Mouse (Mus musculus) Muller cell, postnatal 12 days (primary cell): ENCODE measurements at regions not wholly inside any gene's neighbourhood (a gene's known extent, or its start where the extent isn't known, plus 50 kb on each side); places are given as distances from the start of the nearest gene placed in this dataset.

Experiments used
- DNase-seq: peaks from one replicate; pipeline ENCODE4 v3.0.0-alpha.2; 2015; ENCODE audit errors: inconsistent ontology term

DNA sequence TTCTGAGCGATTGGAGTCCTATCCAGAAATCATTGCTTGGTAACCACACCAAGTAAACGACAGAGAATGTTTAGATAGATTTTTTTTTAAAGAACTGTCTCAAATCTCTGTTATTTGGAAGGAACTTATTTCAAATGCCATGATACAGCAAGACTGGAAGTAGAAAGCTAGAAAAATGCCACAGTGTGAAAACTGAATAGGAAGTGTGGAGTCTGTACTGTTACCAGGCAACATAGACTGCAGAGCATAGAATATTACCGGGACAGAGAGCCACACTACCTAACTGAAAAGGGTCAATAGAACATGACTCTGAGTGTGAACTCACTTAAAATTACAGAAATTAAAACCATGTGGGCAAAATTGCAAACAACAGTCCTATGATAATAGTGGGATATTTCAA, 52.4 kb upstream of the Adcy1 start:
- no peak for DNase-seq

DNA sequence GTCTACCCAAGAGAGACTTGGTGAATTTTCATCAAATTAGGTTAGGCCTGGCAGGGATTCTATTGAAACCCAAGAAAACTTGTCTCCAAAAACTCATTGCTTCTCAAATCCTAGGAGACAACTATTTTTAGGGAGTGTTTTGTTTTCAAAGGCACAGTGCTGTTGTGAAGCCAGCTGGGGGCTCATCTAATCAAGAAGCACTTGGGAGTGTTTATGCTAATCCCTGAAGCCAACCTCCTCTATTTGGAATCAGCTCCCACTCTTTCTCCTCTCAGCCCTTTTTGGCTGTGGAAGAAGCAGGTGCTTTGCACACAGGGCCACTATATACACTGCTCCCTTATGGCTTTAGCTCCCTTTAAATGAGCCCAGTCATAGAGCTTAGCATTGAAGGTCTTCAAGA, 64.0 kb upstream of the Adcy1 start:
- no peak for DNase-seq

DNA sequence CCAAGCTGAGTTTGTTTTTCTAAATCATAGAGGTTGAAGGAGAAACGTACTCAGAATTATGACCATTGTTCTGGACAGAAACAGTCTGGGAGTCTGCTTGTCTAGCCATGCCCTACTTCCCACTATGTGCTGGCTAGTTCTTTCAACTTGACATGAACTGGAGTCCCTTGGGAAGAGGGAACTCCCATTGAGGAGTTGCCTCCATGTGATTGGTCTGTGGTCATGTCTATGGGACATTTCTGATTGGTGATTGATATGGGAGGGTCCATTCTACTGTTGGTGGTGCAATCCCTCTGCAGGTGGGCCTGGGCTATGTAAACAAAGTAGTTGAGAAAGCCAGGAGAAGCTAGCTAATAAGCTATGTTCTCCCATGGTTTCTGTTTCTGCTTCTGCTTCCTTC, 64.5 kb upstream of the Adcy1 start:
- DNase-seq = no peak

DNA sequence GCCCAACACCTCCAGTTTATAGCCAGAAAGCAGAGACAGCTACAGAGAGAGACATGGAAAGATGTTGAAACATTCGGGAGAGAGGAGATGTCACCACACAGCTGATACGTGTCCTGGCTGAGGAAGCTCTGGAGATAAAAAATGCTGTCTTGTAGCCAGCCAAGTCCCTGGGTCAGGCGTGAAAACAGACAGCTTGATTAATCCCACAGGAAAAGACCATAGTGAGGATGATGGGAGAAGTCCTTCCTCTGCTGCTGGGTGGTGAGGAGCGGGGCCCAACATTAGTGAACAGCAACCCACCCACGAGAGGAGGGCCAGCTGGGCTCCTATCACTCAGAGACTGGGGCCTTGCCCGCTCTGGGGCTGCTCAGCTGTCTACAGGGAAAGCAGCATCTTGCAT, 65.8 kb upstream of the Adcy1 start:
- DNase-seq = no peak

DNA sequence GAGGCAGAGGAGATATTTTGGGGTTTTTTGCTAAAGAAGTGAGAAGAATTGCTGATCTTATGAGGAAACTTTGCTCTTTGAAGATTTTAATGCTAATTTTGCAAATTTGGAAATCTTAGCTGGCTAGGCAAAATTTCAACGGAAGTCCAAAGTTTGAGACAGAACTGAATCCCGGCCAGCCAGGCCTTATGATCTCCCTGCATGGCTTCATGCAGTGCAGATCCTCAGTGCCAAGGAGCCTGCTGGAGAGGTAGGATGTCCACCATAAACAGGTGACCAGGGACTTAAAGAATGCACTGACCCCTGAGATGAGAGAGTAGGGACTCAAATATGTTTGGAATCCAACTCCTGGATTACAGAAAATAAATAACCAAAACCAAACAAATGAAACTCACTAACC, 69.6 kb upstream of the Adcy1 start:
- DNase-seq = no peak

DNA sequence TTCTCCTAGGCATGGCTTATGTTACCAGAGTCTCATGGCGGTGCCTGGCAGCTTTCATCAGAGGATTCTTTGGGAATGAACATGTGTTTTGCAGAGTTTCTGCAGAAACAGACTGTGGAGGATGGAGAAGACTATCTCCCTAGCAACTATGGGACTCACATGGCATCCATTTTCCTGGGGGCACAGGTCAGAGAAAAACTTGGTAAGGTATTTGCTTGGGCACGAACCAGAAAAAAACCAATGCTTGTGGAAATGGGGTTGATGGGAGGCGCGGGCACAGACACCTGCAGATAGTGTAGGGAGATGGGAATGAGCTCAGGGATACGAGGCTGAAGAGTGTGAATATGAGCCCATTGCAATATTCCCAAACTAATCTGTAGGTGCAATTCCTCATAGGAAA, 71.7 kb upstream of the Adcy1 start:
- no peak for DNase-seq

DNA sequence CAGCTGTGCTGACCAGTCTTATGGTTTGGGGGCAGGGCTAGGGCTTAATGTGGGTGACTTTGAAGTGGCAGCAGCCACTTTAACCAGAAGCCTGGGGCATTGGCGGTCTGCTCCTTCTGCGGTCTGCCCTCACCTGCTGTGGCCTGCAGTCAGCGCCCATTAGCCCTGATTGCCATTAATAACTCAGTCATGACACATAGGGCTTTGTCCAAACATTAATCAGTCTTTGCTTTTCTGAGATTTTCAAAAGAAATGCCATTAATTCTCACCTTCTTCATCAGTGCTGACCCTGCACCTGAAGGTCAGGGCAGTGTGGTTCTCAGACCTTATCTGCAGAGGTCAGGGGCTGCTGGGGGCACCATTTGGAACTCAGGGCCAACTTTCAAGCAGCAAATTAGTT, 72.6 kb upstream of the Adcy1 start:
- DNase-seq = peak; percentile 76

DNA sequence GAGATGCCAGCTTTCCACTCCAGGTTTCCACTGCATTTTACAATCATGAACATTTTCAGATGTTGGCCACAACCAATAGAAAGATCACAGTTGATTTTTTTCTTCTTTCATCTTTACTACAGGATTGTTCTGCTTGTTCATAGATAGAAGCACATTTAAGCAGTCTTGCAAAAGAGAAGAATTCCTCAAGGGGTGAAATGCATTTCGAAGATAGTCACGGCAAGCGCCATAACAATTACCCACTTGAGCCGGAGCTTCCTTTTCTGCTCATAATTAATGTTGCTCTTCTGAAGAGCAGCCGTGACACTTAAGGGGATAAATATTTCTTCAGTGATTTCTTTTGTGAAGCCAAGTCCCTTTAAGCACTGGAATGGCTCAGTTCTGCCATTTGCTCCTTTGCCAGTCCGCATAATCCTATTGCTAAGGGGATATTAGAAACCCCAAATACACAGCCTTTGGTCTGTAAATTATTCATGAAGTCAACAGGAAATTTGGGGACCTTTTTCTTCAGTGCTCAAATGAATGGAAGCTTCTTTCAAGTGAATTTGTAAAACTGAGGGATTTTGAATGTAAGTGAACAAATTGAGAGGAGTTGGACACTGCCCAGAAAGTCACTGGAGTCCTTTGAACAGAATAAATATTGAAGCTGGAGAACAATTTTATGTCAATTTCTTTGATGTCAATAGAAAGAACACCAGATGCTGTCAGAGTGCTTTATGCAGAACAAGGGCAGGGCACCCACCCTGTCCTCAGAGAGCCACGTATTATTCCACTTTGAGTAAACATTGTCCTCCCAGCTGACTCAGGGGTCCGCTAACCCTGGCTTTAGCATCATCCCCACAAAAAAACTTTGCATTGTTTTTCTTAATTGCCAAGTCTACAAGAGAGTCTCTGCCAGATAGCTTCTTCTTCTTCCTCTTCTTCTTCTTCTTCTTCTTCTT, 74.1 kb upstream of the Adcy1 start:
- no peak for DNase-seq

DNA sequence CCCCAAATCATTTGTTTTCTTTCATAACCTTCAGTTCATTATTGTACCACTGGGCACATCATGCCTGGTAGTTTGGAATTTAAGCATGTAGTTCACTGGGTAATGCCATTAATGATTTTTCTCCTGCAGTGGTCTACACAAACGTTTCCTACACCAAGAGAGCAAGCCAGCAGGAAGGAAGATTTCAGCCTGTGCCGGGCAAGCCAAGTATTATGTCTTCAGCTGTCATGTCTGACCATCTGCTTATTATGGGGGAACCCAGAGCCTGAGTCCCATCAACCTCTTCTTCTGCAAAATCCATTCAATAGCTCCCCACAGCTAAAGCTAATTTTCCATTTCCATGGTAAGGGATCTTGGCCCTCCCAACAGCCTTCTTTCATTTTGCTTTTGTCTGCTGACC, 75.3 kb upstream of the Adcy1 start:
- DNase-seq = no peak

DNA sequence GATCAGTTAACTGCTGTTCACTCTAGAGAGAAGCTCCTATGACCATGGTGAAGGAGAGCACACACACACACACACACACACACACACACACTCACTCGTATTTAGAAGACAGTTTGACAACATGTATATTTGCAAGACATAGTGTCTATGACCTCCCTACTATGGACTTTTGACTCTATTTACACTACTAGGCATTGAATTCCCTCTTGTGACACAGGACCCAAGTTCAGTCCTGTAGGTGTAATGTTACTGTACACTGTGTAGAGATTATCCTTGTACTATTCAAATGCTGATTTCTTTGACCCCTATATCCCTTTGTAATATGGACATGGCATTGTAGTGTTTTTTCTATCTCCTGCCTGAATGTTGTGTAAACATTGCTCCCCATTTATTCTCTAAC, 76.2 kb upstream of the Adcy1 start:
- DNase-seq = no peak

DNA sequence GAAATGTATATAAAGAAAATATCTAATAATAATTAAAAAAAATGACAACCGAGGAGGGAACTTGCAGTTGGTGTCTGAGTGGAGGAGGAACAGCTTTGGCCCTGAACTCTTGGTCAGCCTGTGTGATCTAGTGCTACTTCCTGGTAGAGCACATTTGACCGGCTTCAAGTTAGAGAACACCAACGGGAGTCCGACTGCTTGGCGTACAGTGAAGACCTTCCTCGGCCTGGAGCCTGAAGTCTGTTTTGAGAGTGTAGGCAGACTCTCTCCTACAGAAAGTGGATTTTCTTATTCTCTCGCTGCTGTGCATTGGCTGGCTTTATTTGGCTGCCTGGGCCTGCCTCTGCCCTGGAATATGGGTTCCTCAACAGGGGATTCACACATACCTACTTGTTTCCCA, 81.2 kb upstream of the Adcy1 start:
- no peak for DNase-seq

DNA sequence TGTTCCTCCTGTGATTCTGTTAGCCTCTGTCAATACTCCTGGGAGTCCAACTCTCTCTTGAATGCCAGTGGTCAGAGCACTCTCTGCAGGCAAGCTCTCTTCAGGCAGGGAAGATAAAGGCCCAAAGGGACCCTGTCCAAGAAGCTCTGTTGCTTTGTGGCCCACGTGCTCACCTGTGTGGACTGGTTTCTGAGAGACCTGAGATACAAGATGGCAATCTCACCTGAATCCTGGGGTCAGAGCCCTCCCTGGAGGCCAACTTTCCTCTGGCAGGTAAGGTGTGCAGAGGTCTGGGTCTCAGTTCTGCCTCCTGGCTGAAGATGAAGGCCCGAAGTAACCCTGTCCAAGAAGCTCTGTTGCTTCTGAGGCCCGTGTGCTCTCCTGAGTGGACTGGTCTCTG, 83.6 kb upstream of the Adcy1 start:
- DNase-seq = no peak

DNA sequence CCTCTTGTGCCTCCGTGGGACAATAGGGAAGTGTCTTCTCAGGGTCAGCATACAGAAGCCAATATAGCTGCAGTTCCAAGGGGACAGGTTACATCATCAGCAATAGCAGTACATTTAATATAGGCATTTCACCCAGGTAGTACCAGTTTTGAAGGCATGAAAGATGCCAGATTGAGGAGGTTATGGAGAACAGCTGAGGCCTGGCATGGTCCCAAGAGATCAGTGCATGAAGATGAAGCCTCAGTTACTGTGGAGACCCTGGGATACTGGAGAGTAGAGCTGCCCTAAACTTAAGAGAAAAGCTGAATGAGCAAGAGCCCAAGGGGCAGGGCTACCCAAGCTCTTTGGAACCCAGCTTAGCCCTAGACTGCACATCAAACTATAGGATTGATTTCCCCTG, 94.1 kb upstream of the Adcy1 start:
- DNase-seq = no peak

DNA sequence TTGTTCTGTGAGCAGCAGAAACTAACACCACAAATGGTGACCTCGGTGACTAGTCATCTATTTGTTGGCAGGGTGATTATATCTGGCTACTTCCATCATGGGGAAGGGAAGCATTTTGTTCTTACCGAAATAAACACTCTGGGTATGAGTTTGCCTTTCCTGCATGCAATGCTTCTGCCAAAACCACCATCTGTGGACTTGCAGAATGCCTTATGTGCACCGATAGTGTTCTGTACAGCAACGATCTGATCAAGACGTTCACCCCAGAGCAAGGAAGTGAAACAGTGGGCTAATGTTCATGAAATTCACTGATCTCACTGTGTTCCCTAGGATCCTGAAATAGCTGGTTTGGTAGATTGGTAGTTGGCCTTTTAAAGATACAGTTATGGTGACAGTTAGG, 96.3 kb upstream of the Adcy1 start:
- no peak for DNase-seq

DNA sequence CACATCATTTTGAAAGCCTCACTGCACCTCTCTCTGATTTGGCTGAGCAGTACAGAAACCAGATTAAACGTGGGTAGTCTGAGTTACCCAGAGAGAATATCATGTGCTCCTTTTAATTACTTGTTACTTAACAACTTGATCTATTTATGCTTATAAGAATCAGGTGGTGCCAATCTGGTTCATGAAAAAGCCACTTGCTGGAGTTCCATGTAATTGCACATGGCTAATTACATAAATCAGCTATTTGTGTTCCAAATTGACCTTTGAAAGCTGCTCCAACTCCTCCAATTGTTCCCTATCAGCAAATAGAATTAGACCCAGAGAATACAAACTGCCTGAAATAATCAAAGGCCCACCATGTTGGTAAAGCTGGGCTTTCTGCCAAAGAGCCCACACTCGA, 98.8 kb upstream of the Adcy1 start:
- DNase-seq = no peak

DNA sequence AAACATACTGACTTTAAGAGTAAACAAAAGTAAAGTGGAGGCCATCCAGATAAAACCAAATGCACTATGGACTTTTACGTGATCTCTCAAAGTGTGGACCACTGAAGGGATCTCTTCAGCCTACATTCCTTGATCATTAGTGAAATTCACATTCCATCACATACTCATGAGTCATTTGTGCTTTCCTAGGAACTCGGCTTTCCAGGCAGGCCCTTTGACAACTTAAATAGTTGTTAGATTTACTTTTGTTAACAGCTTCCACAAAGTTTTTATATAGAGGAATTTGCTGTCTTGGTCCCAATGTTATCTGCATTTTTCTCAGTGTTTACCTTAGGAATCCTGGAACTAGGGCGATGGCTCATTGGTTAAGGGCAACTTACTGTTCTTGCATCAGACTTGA, 99.7 kb upstream of the Adcy1 start:
- DNase-seq = peak; percentile 84

DNA sequence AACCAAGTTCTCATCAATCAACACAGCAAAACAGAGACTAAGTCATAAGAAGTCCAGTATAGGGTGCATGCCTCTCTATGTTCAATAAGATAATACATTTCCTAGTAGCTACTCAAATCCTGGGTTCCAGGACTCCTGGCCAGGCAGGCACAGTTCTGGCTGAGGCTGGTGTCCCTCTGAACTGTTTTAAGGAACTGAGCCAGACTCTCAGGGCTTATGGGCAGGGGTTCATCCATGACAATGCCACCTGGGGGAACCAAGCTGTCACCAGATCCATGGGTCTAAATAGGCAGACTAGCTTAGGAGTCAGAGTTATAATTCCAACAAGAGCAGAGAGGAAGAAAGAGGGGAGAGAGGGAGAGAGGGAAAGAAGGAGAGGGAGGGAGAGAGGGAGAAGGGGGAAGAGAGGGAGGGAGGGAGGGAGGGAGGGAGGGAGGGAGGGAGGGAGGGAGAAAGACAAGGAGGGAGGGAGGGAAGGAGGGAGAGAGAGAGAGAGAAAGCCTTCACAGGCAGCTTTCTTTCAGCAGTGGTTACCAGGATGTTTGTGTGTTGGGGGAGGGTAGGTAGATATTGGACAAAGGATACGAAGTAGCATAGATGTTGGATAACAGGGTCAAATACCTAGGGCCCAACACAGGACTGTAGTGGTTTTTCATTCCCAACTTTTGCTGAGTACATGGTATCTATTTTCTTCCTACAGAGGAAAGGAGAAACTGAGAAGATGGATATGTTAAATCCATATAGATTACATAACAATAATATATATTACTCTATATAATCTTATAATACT, 100.3 kb upstream of the Adcy1 start:
- DNase-seq = no peak

DNA sequence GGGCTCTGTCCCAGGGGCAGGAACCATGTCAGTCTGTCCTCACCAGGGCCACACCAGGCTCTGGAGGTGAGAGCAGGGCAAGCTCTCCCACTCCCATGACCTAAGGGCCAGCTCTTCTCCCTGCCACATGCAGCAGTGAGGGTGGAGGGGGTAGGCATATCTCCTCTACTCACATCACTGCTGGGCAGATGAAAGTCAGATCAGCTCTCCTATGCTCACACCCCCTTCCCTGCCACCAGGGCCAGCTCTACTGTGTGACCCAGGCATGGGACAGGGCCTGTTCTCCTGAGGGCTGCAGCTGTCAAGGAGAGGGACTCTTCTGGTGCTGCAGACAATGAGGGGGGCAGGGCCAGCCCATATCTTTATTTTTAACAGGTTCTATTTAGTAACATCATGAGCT, 101.0 kb upstream of the Adcy1 start:
- no peak for DNase-seq

DNA sequence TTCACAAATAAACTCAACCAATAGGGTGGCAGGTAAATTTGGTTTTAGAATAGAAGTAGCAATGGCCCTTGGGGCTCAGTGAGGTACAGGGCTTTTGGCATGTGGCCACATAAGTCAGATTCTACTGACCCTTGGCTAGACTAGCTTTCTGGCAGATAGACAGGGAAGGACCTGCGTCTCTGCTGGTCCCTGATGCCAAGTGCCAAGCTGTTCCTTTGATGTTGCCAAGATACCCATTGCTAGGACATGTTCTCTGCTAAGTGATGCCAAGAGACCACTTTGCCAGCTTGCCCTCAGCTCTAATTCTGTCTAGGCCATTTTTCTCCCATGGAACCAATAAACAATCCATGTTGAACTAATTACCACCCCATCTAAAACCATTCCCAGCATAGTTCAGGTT, 110.5 kb upstream of the Adcy1 start:
- DNase-seq = no peak

DNA sequence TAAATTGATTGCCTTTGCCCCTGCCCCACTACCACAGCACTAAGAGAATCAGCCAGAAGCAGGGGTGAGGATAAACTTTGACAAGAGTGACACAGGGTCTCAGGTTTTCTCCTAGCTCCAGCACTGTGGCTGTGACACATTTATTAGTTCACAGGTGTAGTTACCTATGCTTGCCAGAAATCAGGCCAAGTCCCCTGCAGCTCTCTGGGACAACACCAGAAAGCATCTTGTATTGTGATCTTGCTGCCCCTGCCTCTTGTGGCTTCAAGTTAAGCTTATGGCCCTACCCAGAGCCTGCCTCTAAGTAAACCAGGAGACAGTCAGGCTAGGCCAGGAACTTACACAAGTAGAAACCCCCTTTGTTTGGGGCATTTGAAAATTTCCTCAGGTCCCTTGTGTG, 111.9 kb upstream of the Adcy1 start:
- no peak for DNase-seq

DNA sequence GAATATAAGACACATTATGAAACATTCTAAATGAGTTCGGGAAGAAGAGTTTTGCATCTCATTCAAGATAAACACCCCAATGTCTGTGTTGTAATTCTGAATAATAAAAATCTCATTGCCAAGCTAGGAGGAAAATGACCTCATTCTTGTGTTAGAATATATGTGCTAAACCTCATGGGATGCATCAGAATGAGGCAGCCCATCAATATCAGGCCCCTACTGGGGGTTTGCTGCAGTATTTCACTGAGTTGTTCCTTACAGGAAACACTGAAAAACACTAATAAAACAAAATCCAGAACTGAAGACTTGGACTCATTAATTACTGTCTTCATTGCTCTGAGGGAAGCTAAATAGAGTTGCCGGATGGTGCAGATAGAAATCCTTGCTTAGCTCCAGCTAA, 111.6 kb upstream of the Gm11983 start:
- no peak for DNase-seq

DNA sequence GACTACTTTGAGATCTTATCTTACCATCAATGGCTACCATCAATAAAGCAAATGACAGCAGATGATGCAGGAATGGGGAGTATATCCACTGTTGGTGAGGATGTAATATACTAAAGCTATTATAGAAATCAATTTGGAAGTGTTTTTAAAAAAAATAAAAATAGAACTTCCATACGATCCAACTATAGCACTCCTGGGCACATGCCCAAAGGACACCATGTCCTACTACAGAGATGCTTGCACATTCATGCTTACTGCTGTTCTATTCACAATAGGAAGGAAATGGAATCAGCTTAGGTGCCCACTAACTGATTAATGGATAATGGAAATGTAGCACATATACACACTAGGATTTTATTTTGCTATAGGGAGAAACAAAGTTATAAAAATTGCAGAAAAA, 96.7 kb upstream of the Gm11983 start:
- DNase-seq = no peak

DNA sequence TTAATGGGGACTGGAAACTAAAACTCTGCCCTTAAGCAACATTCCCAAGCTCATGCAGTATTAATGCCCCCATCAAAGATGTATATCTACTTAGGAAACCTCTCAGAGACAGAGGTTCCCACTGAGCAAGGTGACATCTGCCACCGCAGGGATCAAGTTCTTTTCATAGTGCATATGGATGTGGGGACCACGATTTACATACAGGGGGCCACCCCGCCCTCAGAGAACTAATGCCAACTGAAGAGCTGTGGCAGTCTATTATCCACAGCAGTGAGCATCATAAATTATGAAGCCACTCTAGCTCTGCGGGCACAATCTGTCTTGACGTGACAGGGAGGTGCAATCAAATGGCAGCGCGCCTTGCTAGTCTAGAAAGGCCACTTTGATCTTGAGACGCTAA, 88.6 kb upstream of the Gm11983 start:
- no peak for DNase-seq
